8 mouse cellular contexts compared by ENCODE assay signal in genomic region chr6:4488349-4488748, GRCm38 (mm10). TPM values are rescaled to one million over a fixed set of nuclear protein-coding genes. Genes with fewer than 3 reads are reported as not detected.
DNase-seq lines count a peak whose midpoint lies in the region; ATAC-seq and TF ChIP-seq lines count a peak whose summit lies in the region.

No protein-coding gene starts in this region.

- H3K4me3 ChIP-seq in forebrain, embryonic 10.5 days, result no peak overlapping the region
- H3K4me3 ChIP-seq in forebrain, embryonic 15.5 days, result no peak overlapping the region
- H3K4me3 ChIP-seq in intestine, postnatal 0 days (ENCODE audit: low read depth, low read length), result no peak overlapping the region
- no peak overlapping the region for H3K4me3 ChIP-seq in forebrain, embryonic 12.5 days (replicated peaks)
- no peak overlapping the region for H3K4me3 ChIP-seq in forebrain, embryonic 16.5 days (replicated peaks; ENCODE audit: low read length)

- peaks cover 54% of the 10 kb centered on the region for H3K4me1 ChIP-seq in forebrain, embryonic 10.5 days
- peaks cover 19% of the 10 kb centered on the region; the same call in 1 of the 2 replicates for H3K4me1 ChIP-seq in forebrain, embryonic 15.5 days
- H3K4me1 ChIP-seq in intestine, postnatal 0 days (replicated peaks; ENCODE audit: control insufficient read depth, insufficient read depth, low read length), result no peaks in the 10 kb centered on the region
- H3K4me1 ChIP-seq in forebrain, embryonic 12.5 days, result peaks cover 23% of the 10 kb centered on the region; the same call in 1 of the 2 replicates
- peaks cover 6% of the 10 kb centered on the region for H3K4me1 ChIP-seq in forebrain, embryonic 16.5 days (replicated peaks; ENCODE audit: control insufficient read depth, insufficient read depth, low read length)

- H3K27ac ChIP-seq in forebrain, embryonic 10.5 days, result peak overlapping the region; percentile 80; the same call in 1 of the 2 replicates
- no peak overlapping the region for H3K27ac ChIP-seq in forebrain, embryonic 15.5 days (replicated peaks)
- peak overlapping the region; percentile 68 for H3K27ac ChIP-seq in intestine, postnatal 0 days (ENCODE audit: low read depth, low read length)
- H3K27ac ChIP-seq in forebrain, embryonic 12.5 days, result no peak overlapping the region
- no peak overlapping the region for H3K27ac ChIP-seq in forebrain, embryonic 16.5 days (ENCODE audit: low read length)

- 8% methylated on average over 1 of the region's 1 CpGs for WGBS in forebrain, embryonic 10.5 days
- WGBS in forebrain, embryonic 15.5 days, result 10% methylated on average over 1 of the region's 1 CpGs
- WGBS in intestine, postnatal 0 days, result 27% methylated on average over 1 of the region's 1 CpGs
- 23% methylated on average over 1 of the region's 1 CpGs for WGBS in forebrain, embryonic 12.5 days
- WGBS in forebrain, embryonic 16.5 days, result 10% methylated on average over 1 of the region's 1 CpGs

- TF ChIP-seq CTCF in intestine, postnatal 0 days (IDR thresholded peaks at IDR 0.05; ENCODE audit: low read depth), result no peak

- no peaks in the 10 kb centered on the region for H3K27me3 ChIP-seq in forebrain, embryonic 10.5 days (ENCODE audit: poor library complexity, severe bottlenecking)
- no peaks in the 10 kb centered on the region for H3K27me3 ChIP-seq in forebrain, embryonic 15.5 days
- H3K27me3 ChIP-seq in intestine, postnatal 0 days (replicated peaks; ENCODE audit: control insufficient read depth, insufficient read depth, low read length), result no peaks in the 10 kb centered on the region
- no peaks in the 10 kb centered on the region for H3K27me3 ChIP-seq in forebrain, embryonic 12.5 days
- no peaks in the 10 kb centered on the region for H3K27me3 ChIP-seq in forebrain, embryonic 16.5 days (replicated peaks; ENCODE audit: control insufficient read depth, insufficient read depth, low read length)

- H3K9me3 ChIP-seq in forebrain, embryonic 10.5 days, result no peaks in the 10 kb centered on the region
- no peaks in the 10 kb centered on the region for H3K9me3 ChIP-seq in forebrain, embryonic 15.5 days
- no peaks in the 10 kb centered on the region for H3K9me3 ChIP-seq in intestine, postnatal 0 days (ENCODE audit: control insufficient read depth)
- H3K9me3 ChIP-seq in forebrain, embryonic 12.5 days, result no peaks in the 10 kb centered on the region
- H3K9me3 ChIP-seq in forebrain, embryonic 16.5 days (ENCODE audit: control insufficient read depth, low read length), result no peaks in the 10 kb centered on the region

- H3K9ac ChIP-seq in forebrain, embryonic 15.5 days (replicated peaks), result no peak overlapping the region
- H3K9ac ChIP-seq in intestine, postnatal 0 days (ENCODE audit: low read depth, low read length), result no peak overlapping the region
- H3K9ac ChIP-seq in forebrain, embryonic 12.5 days, result no peak overlapping the region
- no peak overlapping the region for H3K9ac ChIP-seq in forebrain, embryonic 16.5 days (replicated peaks; ENCODE audit: low read depth, low read length)

- H3K36me3 ChIP-seq in forebrain, embryonic 10.5 days (replicated peaks), result no peaks in the 10 kb centered on the region
- H3K36me3 ChIP-seq in forebrain, embryonic 15.5 days, result no peaks in the 10 kb centered on the region
- H3K36me3 ChIP-seq in intestine, postnatal 0 days (ENCODE audit: control insufficient read depth, insufficient read depth), result no peaks in the 10 kb centered on the region
- no peaks in the 10 kb centered on the region for H3K36me3 ChIP-seq in forebrain, embryonic 12.5 days (replicated peaks)
- no peaks in the 10 kb centered on the region for H3K36me3 ChIP-seq in forebrain, embryonic 16.5 days (ENCODE audit: control insufficient read depth, insufficient read depth)

- H3K4me2 ChIP-seq in forebrain, embryonic 15.5 days (replicated peaks), result no peak overlapping the region
- H3K4me2 ChIP-seq in intestine, postnatal 0 days (replicated peaks; ENCODE audit: low read depth), result no peak overlapping the region; the same call in 1 of the 2 replicates
- H3K4me2 ChIP-seq in forebrain, embryonic 12.5 days, result no peak overlapping the region
- no peak overlapping the region for H3K4me2 ChIP-seq in forebrain, embryonic 16.5 days (ENCODE audit: low read length)

- no peak for DNase-seq in forebrain, embryonic 10.5 days (ENCODE audit: extremely low spot score, low spot score)
- peak; percentile 42 to 84 for DNase-seq in gastrocnemius, postnatal 4 days (ENCODE audit: low spot score in 2 of 2)
- DNase-seq in lung, postnatal 10 days, result peak; percentile 92

- no peak for ATAC-seq in forebrain, embryonic 15.5 days (replicated peaks)
- ATAC-seq in intestine, postnatal 0 days, result peak; percentile 43; the same call in 1 of the 2 replicates
- ATAC-seq in frontal cortex, adult (ENCODE audit: low TSS enrichment), result no peak
- ATAC-seq in forebrain, embryonic 12.5 days (ENCODE audit: low FRiP score), result no peak
- no peak for ATAC-seq in forebrain, embryonic 16.5 days

RNA-seq across cellular contexts. Expression of gene Col1a2, which starts 16.3 kb away (rescaled TPM):
- 93.9 and 97.1 TPM in 2 replicates for polyA plus RNA-seq in forebrain, embryonic 10.5 days (2016; fragmentation: Nextera tagmentation; extraction: Ambion mirVana)
- polyA plus RNA-seq in forebrain, embryonic 15.5 days (2015; fragmentation: Nextera tagmentation; extraction: Ambion mirVana), result 38.6 and 40.4 TPM in 2 replicates
- 1,000 to 10,000 TPM; 3,268 to 4,003 TPM for total RNA-seq in gastrocnemius, postnatal 4 days (2021)
- polyA plus RNA-seq in intestine, postnatal 0 days (2015; fragmentation: Nextera tagmentation; extraction: Ambion mirVana), result 193 and 200 TPM in 2 replicates
- 146 and 193 TPM in 2 replicates for polyA plus RNA-seq in forebrain, embryonic 12.5 days (2016; fragmentation: Nextera tagmentation; extraction: Ambion mirVana)
- polyA plus RNA-seq in forebrain, embryonic 16.5 days (2015; fragmentation: Nextera tagmentation; extraction: Ambion mirVana), result 42.8 and 119 TPM in 2 replicates

Comparison
In these comparisons a context has a peak if more than half of its experiments do, and no peak if none do; other contexts are left out.
1. H3K27ac ChIP-seq: peak in forebrain, embryonic 10.5 days (single experiment) and intestine, postnatal 0 days (single experiment); none in forebrain, embryonic 15.5 days (single experiment), forebrain, embryonic 12.5 days (single experiment) and forebrain, embryonic 16.5 days (single experiment).